Mouse (Mus musculus) CD4-positive, CD25-positive, alpha-beta regulatory T cell, adult 4 months (primary cell): ENCODE data around the gene Dhx35. TPM values are rescaled to one million over a fixed set of nuclear protein-coding genes. Genes with fewer than 3 reads are reported as not detected.

ENCODE experiments used
- ATAC-seq: one replicate; pipeline ENCODE4 v1.8.0; 2017
- polyA plus RNA-seq, 2 experiments: library from polyadenylated mRNA; unstranded; fragments of 100-300 nt; shearing (Covaris generic); gene quantifications; one replicate each; pipeline ENCODE4 v1.2.1; 2017

Gene Dhx35
- polyA plus RNA-seq, 2 experiments from 2014 or later = 12.7 to 25.7 TPM

DNA sequence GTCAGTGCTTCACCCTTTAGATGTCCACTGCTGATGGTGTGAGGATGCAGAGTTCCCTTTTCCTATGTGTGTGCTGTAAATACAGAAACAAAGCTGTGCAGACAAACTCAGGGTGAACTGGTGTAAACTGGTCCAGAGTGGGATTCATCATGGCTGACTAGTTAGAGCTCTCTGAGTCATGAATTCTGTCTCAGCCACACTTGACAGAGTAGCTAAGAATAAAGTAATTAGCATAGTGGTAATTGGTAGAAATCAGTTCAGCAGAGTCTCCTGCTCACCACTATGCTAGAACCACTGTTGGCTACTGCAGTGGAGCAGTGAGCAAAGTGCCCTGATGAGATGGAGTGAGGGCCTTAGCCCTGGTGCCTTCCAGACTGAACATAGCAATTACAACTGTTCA is 21.1 kb downstream of the Dhx35 start:
- ATAC-seq = no peak

DNA sequence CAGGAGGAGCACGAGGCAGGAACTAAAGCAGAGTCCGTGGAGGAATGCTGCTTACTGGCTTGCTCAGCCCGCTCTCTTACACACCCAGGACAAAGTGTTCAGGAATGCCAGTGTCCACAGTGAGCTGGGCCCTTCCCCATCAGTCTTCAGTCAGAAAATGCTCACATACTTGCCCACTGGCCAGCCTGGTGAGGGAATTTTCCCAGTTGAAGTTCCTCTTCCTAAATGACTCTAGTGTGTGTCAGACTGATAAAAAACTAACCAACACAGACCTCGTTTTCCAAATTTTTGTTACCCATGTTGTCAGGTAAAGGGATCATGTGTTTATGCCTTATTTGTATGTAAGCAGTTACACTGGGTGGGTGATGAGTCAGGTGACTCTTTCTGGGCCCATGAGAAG is 21.6 kb downstream of the Dhx35 start:
- ATAC-seq = no peak

DNA sequence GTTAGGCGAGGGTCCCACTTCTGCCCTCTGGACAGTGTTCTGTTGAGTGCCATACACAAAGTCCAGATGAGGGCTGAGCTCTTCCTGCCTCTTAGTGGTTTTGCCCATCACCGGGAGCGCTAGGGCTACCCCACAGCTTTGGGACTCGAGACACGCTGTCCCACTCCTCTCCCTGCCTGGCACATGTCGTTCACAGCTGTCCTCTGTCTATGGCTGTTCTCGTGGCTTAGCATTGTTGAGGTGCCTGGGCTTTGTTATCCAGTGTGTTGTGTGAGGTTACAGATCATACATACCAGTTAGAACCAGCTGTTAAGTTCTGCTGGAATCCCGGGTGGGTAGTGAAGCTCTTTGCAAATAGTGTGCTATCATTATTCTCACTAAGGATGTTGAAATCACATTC is 23.1 kb downstream of the Dhx35 start:
- ATAC-seq = no peak

DNA sequence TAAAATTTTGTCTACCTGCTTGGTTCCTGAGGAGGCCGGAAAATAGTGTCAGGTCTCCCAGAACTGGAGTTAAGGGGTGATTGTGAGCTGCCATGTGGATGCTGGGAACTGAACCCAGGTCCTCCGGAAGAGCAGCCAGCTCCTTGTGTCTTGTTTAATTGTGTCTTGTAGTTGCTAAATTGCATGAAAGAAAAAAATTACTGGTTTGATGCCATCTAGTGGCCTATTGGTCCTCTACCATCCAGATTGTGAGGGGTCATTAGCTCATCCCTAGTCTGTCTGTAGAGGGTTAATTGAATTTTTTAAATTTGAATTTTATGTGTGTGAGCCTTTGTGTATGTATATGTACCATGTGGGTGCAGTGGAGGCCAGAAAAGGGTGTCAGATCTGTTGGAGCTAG is 33.5 kb downstream of the Dhx35 start:
- no peak for ATAC-seq

DNA sequence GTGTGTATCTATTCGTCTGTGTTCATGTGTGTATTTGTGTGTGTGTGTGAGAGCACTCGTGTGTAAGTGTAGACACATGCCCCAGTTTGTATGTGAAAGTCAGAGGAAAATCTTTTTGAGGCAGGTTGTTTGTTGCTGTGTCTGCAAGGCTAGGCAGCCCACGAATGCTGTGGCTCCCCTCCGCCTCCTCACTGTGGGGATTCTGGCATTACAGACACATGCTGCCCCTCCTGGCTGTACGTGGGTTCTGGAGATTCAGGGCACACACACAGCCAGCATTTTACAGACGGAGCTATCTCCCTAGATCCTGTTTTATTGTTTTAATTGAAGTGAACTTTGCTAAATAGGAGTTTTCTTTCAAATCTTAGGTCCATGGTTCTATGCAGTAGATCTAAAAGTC is 35.1 kb downstream of the Dhx35 start:
- ATAC-seq = no peak

DNA sequence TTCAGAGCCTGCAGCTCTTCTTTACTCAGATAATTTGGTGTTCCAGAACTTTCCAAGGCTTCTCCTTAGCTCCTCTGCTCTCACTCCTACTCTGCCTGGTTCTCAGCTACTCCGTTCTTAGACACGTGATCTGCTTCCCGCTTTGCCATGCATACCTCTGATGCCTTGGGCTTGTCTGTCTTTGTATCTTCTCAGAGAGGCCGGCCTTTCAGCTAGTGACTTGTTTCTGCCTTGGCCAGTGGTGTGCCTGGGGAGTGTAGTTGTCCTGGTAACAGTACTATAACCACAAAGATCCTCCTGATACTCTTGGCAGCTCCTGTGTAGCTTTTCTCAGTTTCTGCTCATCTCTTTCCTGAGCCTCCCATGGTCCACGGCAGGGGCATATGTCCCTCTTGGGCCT is 38.6 kb downstream of the Dhx35 start:
- no peak for ATAC-seq

DNA sequence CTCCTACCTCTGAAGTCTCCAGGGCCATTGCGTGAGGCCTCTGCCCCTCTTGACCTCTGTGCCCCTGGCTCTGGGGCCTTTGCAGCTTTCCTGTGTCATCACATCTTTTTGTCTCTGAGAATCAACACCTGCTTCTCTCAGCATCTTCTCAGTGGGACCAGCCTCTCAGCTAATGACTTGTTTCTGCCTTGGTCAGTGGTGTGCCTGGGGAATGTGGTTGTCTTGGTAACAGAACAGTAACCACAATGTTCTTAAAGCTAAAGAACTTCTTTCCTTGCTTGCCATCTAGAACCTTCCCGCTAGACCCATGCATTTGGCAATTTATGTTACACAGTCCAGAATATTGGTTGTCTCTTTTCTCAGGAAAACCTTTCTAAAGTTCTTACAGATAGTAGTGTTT is 39.0 kb downstream of the Dhx35 start:
- no peak for ATAC-seq

DNA sequence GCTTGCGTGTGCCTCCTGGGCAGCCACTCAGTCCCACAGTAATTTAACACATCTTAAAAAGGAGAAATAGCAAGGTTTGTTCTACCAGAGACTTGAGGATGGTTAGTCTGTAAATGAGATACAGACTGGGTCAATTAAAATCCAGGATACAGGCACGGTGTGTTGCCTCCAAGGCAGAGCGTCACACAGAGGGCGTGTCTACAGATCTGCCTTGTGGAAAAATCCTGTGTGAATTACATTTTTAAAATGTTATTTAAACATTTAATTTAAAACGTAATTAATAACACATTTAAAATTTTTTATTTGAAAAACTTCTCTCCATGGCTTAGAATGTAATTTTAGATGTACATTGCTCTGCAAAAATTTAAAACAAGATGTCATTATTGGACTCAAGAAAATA is 48.7 kb downstream of the Dhx35 start:
- ATAC-seq = no peak

DNA sequence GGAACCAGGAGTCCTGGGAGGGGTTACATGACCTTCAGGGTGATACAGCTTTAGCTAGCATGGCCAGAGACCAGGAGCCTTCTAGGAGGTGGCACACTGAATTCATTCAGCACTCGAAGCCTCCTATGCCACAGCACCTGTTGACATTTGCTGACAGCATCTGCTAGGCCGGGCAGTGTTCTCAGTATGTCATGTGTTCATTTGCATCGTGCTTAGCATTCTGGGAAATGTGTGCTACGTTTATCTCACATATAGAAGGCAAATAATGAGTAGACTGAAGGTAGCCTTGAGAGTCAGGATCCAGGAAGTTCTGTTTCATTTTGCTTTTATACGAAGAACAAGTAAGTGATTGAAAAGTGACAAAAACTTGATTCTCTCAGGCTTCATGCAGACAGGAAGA is 50.4 kb downstream of the Dhx35 start:
- ATAC-seq = no peak

DNA sequence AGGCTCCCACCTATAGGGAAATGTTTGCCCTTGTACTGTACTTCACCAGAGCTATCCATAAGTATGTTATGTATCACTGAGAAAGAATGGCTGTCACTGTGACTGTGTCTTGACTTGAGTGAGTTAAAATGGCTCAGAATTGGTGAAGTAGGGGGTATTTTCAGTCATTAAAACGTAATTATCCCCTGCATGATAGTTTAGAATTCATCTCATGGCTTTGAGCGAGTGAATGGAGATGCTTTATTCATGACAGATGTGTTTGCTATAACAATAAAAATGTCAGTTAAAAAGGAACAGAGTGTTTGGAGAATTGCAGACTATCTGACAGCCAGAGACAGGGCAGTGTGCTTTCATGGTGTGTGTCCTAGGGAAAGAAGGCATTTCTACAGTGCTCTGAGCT is 51.6 kb downstream of the Dhx35 start:
- no peak for ATAC-seq

DNA sequence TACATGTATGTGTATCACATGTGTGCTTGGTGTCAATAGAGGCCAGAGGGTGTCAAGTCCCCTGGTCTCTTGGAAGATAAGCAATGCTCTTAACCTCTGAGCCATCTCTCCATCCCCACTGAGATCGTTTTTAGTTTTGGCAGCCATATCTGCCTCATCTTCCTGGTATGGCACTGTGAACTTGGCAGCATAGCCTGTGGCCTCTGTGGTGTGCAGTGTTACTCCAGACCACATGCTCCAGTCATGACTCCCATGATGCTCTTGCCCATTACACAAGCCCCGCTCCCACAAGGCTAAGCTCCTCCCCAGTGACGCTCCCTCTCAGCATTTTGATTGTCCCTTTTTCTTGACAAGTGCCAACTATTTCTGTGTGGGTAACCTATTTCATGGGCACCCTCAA is 53.4 kb downstream of the Dhx35 start:
- no peak for ATAC-seq

DNA sequence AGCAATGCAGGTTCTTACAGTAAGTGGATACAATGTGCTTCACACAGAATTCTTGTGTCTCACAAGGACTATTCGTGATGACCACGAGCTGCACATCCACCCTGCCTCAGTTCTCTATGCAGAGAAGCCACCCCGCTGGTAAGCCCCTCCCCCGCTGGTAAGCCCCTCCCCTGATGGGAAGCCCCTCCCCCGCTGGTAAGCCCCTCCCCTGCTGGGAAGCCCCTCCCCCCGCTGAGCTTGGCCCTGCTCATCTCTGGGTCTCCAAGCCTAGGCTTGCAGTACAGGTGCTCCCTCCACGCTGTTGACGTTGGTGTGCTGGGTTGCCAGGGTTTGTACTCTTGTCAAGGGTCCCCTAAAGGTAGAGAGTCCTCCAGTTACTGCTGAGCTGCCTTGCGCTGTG is 54.8 kb downstream of the Dhx35 start:
- ATAC-seq = no peak

DNA sequence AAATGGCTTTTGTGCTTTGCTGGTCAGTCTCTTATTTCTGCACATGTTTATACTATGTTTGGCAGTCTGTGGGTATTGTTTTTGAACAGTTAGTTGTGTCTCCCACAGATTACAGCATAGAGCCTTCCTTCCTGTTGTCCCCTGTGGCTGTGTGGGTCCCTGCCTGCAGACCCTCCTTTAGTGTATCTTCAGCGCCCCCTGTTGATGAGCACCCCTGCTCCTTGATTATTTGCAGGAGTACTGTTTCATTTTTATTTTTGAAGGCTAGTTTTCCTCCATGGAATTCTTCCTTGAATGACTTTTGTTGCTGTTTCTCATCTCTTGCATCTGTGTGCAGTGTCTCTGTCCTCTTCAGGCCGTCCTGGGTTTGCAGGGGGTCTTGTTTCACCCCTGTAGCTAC is 58.0 kb downstream of the Dhx35 start:
- ATAC-seq = no peak

DNA sequence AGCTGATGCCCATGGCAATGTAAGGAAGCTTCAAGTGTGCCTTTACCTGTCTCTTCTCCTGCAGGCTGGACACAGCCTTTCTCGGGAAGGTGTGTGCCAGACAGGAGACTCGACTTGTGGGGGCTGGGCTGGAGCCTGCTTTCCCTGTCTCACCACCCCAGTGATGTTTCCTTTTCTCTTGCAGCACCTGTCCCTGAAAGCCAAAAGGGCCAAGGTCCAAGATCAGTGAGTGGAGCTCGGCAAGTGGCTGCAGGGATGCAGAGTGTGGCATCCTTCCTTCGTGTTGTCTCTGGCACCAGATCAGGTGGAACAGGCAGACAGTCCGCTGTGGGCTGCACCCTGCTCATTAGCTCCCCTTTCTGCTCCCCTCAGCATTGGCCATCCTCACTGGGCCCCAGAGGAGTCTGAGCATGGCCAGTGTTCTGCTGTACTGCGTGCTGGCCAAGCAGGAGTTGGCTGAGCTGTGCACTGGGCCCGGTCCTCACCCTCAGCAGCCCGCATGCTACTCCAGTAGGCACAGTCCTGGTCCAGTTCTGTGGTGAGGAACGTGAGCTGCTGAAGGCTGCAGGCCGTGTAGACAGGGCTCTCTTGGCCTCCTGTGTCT is 62.4 kb downstream of the Dhx35 start:
- no peak for ATAC-seq

DNA sequence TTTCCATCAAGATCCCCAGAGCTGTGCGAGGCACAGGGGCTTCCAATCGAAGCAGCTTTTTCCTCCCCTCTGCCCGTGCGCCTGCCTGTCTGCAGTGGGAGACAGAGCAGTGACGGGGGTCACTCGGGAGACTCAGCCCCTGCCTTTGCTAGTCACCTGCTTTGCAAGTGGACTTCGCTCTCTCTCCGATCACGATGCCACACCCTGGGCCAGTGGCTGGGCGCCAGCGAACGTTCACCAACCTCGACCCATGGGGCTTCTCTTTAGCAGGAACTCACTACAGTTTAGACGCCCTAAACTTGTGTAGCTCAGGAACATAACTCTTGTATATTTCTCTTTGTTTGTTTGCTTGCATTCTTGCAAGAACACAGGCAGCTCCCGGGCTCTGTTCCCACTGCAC is 63.0 kb downstream of the Dhx35 start:
- ATAC-seq = no peak

DNA sequence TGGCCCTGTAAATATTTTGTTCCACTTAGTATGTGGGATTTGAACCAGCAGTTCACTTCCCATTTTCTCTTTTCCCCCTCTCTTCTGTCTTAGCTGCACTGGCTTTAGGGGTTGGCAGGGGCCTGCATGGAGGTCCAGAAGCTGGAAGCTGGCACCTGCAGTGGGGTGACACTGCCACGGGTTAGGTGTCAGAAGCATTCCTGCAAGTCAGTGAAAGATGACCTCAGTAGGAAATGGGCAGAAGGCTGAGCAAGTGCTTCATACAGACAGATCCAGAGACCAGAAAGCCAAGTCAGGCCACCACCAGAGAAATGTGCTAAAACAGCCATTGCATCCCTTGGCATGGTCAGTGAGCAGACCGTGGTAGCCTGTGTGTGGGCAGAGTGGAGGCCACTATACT is 66.5 kb downstream of the Dhx35 start:
- ATAC-seq = no peak

DNA sequence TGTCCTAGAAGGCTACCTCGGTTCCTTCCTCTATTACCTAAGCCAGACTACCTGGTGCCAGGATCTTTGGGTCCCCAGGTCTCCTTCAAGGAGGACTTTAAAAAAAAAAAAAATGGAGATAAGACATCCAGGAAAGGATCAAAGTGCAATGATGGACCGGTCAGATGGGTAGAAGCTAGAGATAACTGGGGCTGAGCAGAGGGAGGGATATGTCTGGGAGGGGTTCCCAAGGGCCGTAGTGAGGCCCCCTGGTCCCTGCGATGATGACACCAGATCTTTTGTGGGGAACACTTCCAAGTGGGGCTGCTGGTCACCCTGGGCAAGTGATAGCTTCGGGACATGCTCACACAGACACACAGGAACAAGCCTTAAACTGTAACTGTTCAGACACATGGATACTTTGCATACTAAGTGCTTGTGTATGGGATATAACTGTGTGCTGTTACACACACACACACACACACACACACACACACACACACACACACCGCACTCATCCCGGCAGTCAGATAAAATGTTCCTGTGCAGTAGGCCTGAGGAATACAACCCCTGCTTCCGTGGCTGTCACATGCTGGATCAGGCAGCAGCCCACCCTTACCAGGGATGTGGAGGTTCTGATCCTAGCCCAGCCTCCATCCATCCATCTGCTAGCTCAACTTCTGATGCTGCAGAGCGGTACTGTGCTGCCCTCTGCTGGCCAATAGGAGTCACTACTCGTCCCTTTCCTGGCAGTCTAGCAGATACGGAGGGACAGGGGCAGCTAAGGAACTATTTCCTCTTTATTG is 68.9 kb downstream of the Dhx35 start:
- peak; percentile 43 for ATAC-seq

DNA sequence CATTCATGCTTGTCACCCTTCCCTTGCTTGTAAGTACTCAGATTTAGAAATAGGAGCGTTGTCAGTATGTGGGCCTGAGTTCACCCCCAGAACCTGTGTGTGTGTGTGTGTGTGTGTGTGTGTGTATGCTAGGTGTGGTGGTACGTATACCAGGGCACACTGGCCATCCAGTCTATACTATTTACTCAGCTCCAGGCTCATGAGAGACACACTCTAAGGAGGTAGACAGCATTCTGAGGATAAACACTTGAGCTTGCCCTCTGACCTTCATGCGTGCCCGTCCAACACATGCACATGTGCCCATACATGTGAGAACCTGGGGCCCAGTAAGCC is 69.5 kb downstream of the Dhx35 start:
- ATAC-seq = no peak

DNA sequence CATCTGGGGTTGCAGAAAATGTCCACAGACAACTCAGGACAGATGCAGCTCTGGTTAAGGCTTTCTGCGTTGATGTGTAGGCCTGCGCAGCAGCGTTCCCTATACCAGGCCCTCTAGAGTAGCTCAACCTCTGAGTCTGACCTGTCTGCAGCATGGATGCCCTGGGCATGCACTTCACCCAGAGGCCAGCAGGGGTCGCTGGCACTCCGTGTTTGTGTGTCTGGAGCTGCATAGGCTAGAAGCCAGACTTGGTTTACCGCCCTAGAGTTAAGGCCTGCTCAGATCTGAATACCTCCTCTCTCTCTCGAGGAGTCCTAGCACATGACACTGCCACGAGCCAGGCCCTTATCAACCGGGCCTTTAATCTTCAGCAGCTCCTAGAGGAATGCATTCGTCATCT is 70.8 kb downstream of the Dhx35 start:
- peak; percentile 39 for ATAC-seq

DNA sequence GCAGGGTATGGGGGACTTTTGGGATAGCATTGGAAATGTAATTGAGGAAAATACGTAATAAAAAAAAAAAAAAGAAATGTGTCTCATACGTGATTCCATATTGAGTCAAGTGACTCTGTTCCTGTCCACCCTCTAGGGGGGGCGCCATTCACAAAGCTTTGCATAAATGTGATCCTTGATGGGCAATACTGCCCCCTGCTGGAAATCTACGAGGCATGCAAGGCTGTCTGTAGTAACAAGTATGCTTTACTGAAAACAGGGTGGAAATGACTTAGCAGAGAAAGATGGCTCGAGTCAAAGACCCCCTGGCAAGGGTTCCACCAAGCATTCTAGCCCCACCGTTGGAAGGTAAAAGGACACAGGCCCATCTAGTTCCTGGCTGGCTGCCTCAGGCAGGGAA is 92.0 kb downstream of the Dhx35 start:
- no peak for ATAC-seq

DNA sequence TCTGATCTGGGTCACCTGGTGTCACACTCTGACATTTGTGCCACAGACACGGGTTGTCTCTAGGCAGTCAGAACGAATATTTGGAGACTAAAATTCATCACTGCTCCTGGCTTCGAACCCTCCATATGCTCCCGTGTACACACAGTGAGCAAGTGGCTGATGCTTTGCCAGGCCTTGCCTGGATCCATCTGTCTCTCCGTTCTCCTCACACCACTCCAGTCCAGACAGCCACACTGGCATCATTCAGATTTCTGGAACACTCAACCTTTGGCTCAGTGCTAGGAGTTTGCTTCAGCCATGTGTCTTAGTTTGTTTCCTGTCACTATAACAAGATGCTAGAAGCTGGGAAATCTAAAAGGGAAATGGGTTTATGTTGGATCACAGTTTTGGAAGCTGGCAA is 93.9 kb downstream of the Dhx35 start:
- no peak for ATAC-seq

DNA sequence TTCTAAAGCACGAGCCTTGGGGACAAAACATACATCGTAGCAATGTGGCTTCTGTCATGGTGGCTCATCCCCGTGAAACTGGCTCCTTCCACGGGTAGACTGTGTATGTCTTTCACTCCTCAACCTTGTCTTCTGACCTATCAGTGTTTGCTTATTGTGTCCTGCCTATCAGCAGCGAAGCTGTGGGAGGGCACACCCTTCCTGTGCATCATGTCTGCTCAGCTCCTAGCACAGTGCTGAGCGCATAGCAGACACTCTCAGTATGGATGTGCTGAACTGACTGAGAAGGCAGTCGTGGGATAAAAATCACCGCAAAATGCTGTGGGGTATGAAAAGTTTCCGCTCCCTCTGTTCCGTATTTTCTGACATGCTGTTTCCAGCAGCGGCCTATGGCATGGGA is 94.6 kb downstream of the Dhx35 start:
- ATAC-seq = no peak

DNA sequence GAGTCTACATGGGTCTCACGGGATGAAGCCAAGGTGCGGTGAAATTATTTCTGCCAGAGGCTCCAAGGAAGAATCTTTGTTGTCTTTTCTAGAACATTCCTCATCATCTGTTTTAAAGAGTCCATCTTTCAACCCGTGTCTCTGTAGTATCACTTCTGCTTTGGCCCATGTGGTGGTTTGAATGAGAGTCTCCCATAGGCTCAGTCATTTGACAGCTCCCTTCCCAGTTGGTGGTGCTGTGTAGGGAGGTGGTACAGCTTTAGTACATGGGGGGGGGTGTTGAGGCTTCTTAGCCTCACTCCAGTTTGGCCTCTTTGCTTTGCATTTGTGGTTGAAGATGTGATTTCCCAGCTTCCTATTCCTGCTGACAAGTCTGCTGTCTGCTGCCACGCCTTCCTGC is 96.7 kb downstream of the Dhx35 start:
- ATAC-seq = no peak

DNA sequence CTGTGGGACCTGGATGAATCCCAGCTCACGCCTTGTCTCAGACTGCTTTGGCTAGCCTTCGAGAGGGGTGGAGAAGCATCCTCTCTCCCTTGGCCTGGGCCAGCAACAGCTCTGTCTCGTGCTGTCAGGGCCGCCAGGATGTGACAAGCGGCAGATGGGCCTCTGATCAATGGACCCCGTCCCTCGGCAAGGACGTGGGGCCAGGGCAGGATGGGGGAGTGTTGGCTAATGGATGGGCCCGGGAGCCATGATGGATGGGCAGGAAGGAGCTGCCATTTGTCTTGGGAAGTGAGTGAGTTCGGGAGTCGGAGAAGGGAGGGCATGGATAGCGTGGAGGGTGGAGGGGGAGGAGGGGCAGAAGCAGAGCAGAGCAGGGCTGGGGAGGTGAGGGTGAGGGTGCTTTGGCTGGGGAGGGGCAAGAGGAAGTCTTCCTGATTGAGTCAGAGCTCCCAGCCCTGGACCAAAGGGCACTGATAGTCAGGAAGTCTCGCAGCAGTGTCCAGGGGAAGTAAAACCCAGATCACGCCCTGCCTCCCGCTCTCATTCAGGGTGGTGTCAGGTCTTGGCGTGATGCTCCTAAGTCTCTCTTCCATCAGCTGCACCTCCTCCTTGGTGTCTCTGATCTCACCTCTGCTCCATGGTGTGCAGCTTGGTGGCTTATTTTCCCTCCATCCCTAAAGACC is 98.7 kb downstream of the Dhx35 start:
- ATAC-seq = no peak
